Mouse (Mus musculus) lung, embryonic 16.5 days (tissue): ENCODE data around the gene Dmxl2. TPM values are rescaled to one million over a fixed set of nuclear protein-coding genes. Genes with fewer than 3 reads are reported as not detected.

ENCODE experiments used
- ATAC-seq: fragments of 200-750 bp; cut with Nextera tagmentation; 2 replicates; pipeline ENCODE4 v1.8.0; 2017; ENCODE audit warnings: low read depth, mild to moderate bottlenecking, moderate library complexity
- H3K27ac ChIP-seq: fragments of 300-500 bp; sonication (generic); 2 replicates; pipeline ENCODE4 v1.5.1; 2014; ENCODE audit warnings: mild to moderate bottlenecking, control low read depth, low read length
- H3K27me3 ChIP-seq: fragments of 300-500 bp; sonication (generic); 2 replicates; pipeline ENCODE4 v1.6.1; 2014; ENCODE audit warnings: low read depth, low read length, mixed read lengths; ENCODE audit not compliant: control insufficient read depth, insufficient read depth
- H3K36me3 ChIP-seq: fragments of 300-500 bp; sonication (generic); 2 replicates; pipeline ENCODE4 v1.6.1; 2014; ENCODE audit warnings: low read length; ENCODE audit not compliant: control insufficient read depth, insufficient read depth
- H3K4me1 ChIP-seq: fragments of 300-500 bp; sonication (generic); replicated peaks from 2 replicates; pipeline ENCODE4 v1.6.1; 2014; ENCODE audit warnings: low read length, mixed read lengths; ENCODE audit not compliant: control insufficient read depth, insufficient read depth
- H3K4me2 ChIP-seq: fragments of 300-500 bp; sonication (generic); 2 replicates; pipeline ENCODE4 v1.6.1; 2014; ENCODE audit warnings: low read depth, low read length, control low read depth
- H3K4me3 ChIP-seq: fragments of 300-500 bp; sonication (generic); 2 replicates; pipeline ENCODE4 v1.5.1; 2014; ENCODE audit warnings: mild to moderate bottlenecking, low read length, control low read depth
- H3K9ac ChIP-seq: fragments of 300-500 bp; sonication (generic); 2 replicates; pipeline ENCODE4 v1.6.1; 2014; ENCODE audit warnings: low read length, control low read depth
- H3K9me3 ChIP-seq: fragments of 300-500 bp; sonication (generic); 2 replicates; pipeline ENCODE4 v1.6.1; 2016; ENCODE audit warnings: low read length; ENCODE audit not compliant: control insufficient read depth
- WGBS: fragments of 180-500 bp; shearing (Covaris S2); extraction: QIAGEN DNeasy Blood & Tissue Kit; methylation state at CpG from one replicate; pipeline ENCODE4 v1.1.7; 2014; 5-methylcytosine and 5-hydroxymethylcytosine counted together
- polyA plus RNA-seq: library from polyadenylated mRNA; unstranded; fragments of >200 nt; fragmentation: Nextera tagmentation; extraction: Ambion mirVana; gene quantifications from 2 replicates; pipeline ENCODE4 v1.2.1, GENCODE M21; 2015

Gene Dmxl2
- polyA plus RNA-seq, 1 experiment from 2014 or later: 2.2 TPM

GRCm38 (mm10) chr9:54439015-54439414 is 62.4 kb downstream of the Dmxl2 start:
- no peak overlapping the region for H3K4me2 ChIP-seq
- no peaks in the 10 kb centered on the region for H3K9me3 ChIP-seq
- 67% methylated on average over 6 of the region's 6 CpGs for WGBS
- H3K27ac ChIP-seq: no peak overlapping the region
- H3K36me3 ChIP-seq: no peaks in the 10 kb centered on the region
- no peak overlapping the region for H3K9ac ChIP-seq
- no peak overlapping the region for H3K4me3 ChIP-seq
- no peaks in the 10 kb centered on the region for H3K4me1 ChIP-seq
- H3K27me3 ChIP-seq: no peaks in the 10 kb centered on the region
- no peak for ATAC-seq

- no peak overlapping the region for H3K4me3 ChIP-seq
- ATAC-seq: 0 out of 2 replicates have a peak, but pooled peaks have one; percentile 43
- no peaks in the 10 kb centered on the region for H3K4me1 ChIP-seq
- H3K27ac ChIP-seq: no peak overlapping the region
- H3K9ac ChIP-seq: no peak overlapping the region
- no peaks in the 10 kb centered on the region for H3K9me3 ChIP-seq
- 30% methylated on average over 2 of the region's 2 CpGs for WGBS
- no peaks in the 10 kb centered on the region for H3K36me3 ChIP-seq
- H3K27me3 ChIP-seq: no peaks in the 10 kb centered on the region
- H3K4me2 ChIP-seq: no peak overlapping the region
Observed at GRCm38 (mm10) chr9:54438246-54438645, 63.2 kb downstream of the Dmxl2 start.

GRCm38 (mm10) chr9:54416238-54416637 is 85.2 kb downstream of the Dmxl2 start:
- no peaks in the 10 kb centered on the region for H3K27me3 ChIP-seq
- no peak overlapping the region for H3K9ac ChIP-seq
- no peak for ATAC-seq
- H3K9me3 ChIP-seq: no peaks in the 10 kb centered on the region
- 91% methylated on average over 2 of the region's 2 CpGs for WGBS
- H3K4me3 ChIP-seq: no peak overlapping the region
- H3K4me2 ChIP-seq: no peak overlapping the region
- no peaks in the 10 kb centered on the region for H3K4me1 ChIP-seq
- H3K27ac ChIP-seq: no peak overlapping the region
- H3K36me3 ChIP-seq: no peaks in the 10 kb centered on the region

GRCm38 (mm10) chr9:54356756-54357155 is 144.7 kb downstream of the Dmxl2 start:
- Histone ChIP-seq H3K9me3 (no peaks in the 10 kb centered on the region), H3K36me3 (no peaks in the 10 kb centered on the region), H3K4me3 (no peak overlapping the region), H3K9ac (no peak overlapping the region), H3K4me1 (no peaks in the 10 kb centered on the region), H3K4me2 (no peak overlapping the region), H3K27me3 (no peaks in the 10 kb centered on the region), H3K27ac (no peak overlapping the region)
- ATAC-seq: no peak
- 92% methylated on average over 5 of the region's 8 CpGs for WGBS

- 52% methylated on average over 7 of the region's 7 CpGs for WGBS
- H3K36me3 ChIP-seq: no peaks in the 10 kb centered on the region
- no peaks in the 10 kb centered on the region for H3K4me1 ChIP-seq
- ATAC-seq: no peak
- no peaks in the 10 kb centered on the region for H3K27me3 ChIP-seq
- H3K9me3 ChIP-seq: no peaks in the 10 kb centered on the region
- no peak overlapping the region for H3K4me2 ChIP-seq
- no peak overlapping the region for H3K4me3 ChIP-seq
- no peak overlapping the region for H3K27ac ChIP-seq
- H3K9ac ChIP-seq: no peak overlapping the region
Observed at GRCm38 (mm10) chr9:54342026-54342425, 159.4 kb downstream of the Dmxl2 start.

- Histone ChIP-seq H3K4me2 (no peak overlapping the region), H3K4me1 (no peaks in the 10 kb centered on the region), H3K27me3 (no peaks in the 10 kb centered on the region), H3K27ac (no peak overlapping the region), H3K36me3 (no peaks in the 10 kb centered on the region), H3K9ac (no peak overlapping the region), H3K9me3 (no peaks in the 10 kb centered on the region), H3K4me3 (no peak overlapping the region)
- 48% methylated on average over 6 of the region's 6 CpGs for WGBS
- no peak for ATAC-seq
Observed at GRCm38 (mm10) chr9:54336532-54337144, 164.8 kb downstream of the Dmxl2 start.

- Histone ChIP-seq H3K27me3 (no peaks in the 10 kb centered on the region), H3K36me3 (no peaks in the 10 kb centered on the region), H3K4me2 (no peak overlapping the region), H3K4me3 (no peak overlapping the region), H3K27ac (no peak overlapping the region), H3K9me3 (no peaks in the 10 kb centered on the region), H3K9ac (no peak overlapping the region), H3K4me1 (no peaks in the 10 kb centered on the region)
- ATAC-seq: no peak
- WGBS: 75% methylated on average over 12 of the region's 12 CpGs
Observed at GRCm38 (mm10) chr9:54335582-54335981, 165.8 kb downstream of the Dmxl2 start.

- no peak overlapping the region for H3K4me3 ChIP-seq
- WGBS: 82% methylated on average over 7 of the region's 7 CpGs
- H3K27ac ChIP-seq: no peak overlapping the region
- H3K4me1 ChIP-seq: no peaks in the 10 kb centered on the region
- H3K9ac ChIP-seq: no peak overlapping the region
- no peaks in the 10 kb centered on the region for H3K9me3 ChIP-seq
- no peaks in the 10 kb centered on the region for H3K27me3 ChIP-seq
- H3K36me3 ChIP-seq: no peaks in the 10 kb centered on the region
- no peak for ATAC-seq
- no peak overlapping the region for H3K4me2 ChIP-seq
Observed at GRCm38 (mm10) chr9:54329201-54329600, 172.2 kb downstream of the Dmxl2 start.

GRCm38 (mm10) chr9:54323456-54323855 is 178.0 kb downstream of the Dmxl2 start:
- WGBS: 35% methylated on average over 8 of the region's 8 CpGs
- Histone ChIP-seq H3K36me3 (no peaks in the 10 kb centered on the region), H3K4me1 (no peaks in the 10 kb centered on the region), H3K27ac (no peak overlapping the region), H3K4me2 (no peak overlapping the region), H3K9ac (no peak overlapping the region), H3K9me3 (no peaks in the 10 kb centered on the region), H3K4me3 (no peak overlapping the region), H3K27me3 (no peaks in the 10 kb centered on the region)
- ATAC-seq: no peak

GRCm38 (mm10) chr9:54316363-54316762 is 185.1 kb downstream of the Dmxl2 start:
- Histone ChIP-seq H3K4me2 (no peak overlapping the region), H3K4me3 (no peak overlapping the region), H3K27ac (no peak overlapping the region), H3K9ac (no peak overlapping the region), H3K36me3 (no peaks in the 10 kb centered on the region), H3K27me3 (no peaks in the 10 kb centered on the region), H3K4me1 (no peaks in the 10 kb centered on the region), H3K9me3 (no peaks in the 10 kb centered on the region)
- ATAC-seq: no peak
- WGBS: 70% methylated on average over 9 of the region's 9 CpGs
